Mouse (Mus musculus): ENCODE measurements at regions not wholly inside any gene's neighbourhood (a gene's known extent, or its start where the extent isn't known, plus 50 kb on each side); places are given as distances from the start of the nearest gene placed in this dataset.

DNA sequence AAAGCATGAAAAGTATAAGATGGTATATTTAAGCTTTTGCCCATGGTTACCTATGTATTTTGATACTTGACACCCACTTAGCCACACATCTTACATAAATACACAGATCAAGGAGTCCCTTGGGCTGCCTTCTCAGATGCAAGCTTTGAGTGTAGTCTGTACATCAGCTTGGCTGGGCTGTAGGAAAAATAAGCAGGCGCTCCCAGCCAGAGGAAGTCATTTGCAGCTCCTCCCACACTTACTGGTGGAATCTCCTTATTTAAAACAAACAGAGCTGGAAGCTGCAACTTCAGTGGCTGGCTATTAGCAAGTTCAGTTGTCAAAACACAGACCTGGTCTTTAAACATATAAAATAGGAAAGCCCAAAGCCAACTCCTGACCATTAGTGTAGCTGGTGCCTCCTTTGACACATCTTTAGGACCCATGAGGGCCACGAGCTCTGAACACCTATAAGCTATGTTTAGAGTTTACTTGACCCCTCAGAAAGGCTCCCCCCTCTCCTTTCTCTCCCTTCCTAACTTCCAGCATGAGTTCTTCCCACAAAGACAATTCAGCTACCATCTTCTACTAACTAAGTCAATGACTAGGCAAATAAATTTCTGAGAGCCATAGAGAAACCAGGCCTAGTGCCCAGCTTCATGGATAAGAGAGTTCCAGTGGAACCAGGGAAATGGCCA, 75.4 kb upstream of the Nepro start:
- Histone ChIP-seq H3K36me3 (ENCODE audit: control insufficient read depth, insufficient read depth, low read length, poor library complexity, severe bottlenecking) (no peaks in the 10 kb centered on the region), H3K4me1 (ENCODE audit: control insufficient read depth in 2 of 2, insufficient read depth in 2 of 2, low read length in 2 of 2, poor library complexity in 1 of 2) (no peaks in the 10 kb centered on the region), H3K9me3 (ENCODE audit: control insufficient read depth, insufficient read depth, low read depth, low read length) (no peaks in the 10 kb centered on the region), H3K9ac (ENCODE audit: insufficient read depth, low read depth, low read length, poor library complexity, severe bottlenecking) (no peak overlapping the region), H3K27ac (ENCODE audit: insufficient read depth, low read depth, low read length, poor library complexity, severe bottlenecking) (no peak overlapping the region), H3K4me3 (ENCODE audit: insufficient read depth in 1 of 2, low read depth in 1 of 2, low read length in 2 of 2, poor library complexity in 1 of 2, severe bottlenecking in 1 of 2) (no peak overlapping the region)
- in situ Hi-C loops (cut with MboI; ENCODE audit: low sequenced_read_pairs in 2 of 2, unreplicated experiment in 2 of 2) = no loop called here
- DNase-seq (ENCODE audit: low read depth, low spot score) = no peak
- no peak for TF ChIP-seq MAFK (IDR thresholded peaks at IDR 0.05; ENCODE audit: insufficient read depth, low read depth, low read length)
- TF ChIP-seq ZNF384 (IDR thresholded peaks at IDR 0.05; ENCODE audit: low read depth, low read length) = no peak
- TF ChIP-seq ZC3H11A (IDR thresholded peaks at IDR 0.05; ENCODE audit: borderline replicate concordance, low read depth, low read length) = no peak
- no peak for TF ChIP-seq HCFC1 (IDR thresholded peaks at IDR 0.05; ENCODE audit: borderline replicate concordance, insufficient read depth, low read length)
- TF ChIP-seq CHD2 (IDR thresholded peaks at IDR 0.05; ENCODE audit: low read depth, low read length) = no peak

- H3K9me3 ChIP-seq (ENCODE audit: control insufficient read depth, insufficient read depth, low read depth, low read length) = no peaks in the 10 kb centered on the region
- DNase-seq (ENCODE audit: low read depth, low spot score) = no peak
- H3K4me3 ChIP-seq (ENCODE audit: insufficient read depth in 1 of 2, low read depth in 1 of 2, low read length in 2 of 2, poor library complexity in 1 of 2, severe bottlenecking in 1 of 2) = no peak overlapping the region
- in situ Hi-C loops (cut with MboI; ENCODE audit: low sequenced_read_pairs in 2 of 2, unreplicated experiment in 2 of 2) = no loop called here
- no peak overlapping the region for H3K9ac ChIP-seq (ENCODE audit: insufficient read depth, low read depth, low read length, poor library complexity, severe bottlenecking)
- H3K27ac ChIP-seq (ENCODE audit: insufficient read depth, low read depth, low read length, poor library complexity, severe bottlenecking) = no peak overlapping the region
- TF ChIP-seq CHD2 (IDR thresholded peaks at IDR 0.05; ENCODE audit: low read depth, low read length) (no peak), ZC3H11A (IDR thresholded peaks at IDR 0.05; ENCODE audit: borderline replicate concordance, low read depth, low read length) (no peak), MAFK (IDR thresholded peaks at IDR 0.05; ENCODE audit: insufficient read depth, low read depth, low read length) (no peak), HCFC1 (IDR thresholded peaks at IDR 0.05; ENCODE audit: borderline replicate concordance, insufficient read depth, low read length) (no peak), ZNF384 (IDR thresholded peaks at IDR 0.05; ENCODE audit: low read depth, low read length) (no peak)
- no peaks in the 10 kb centered on the region for H3K4me1 ChIP-seq (ENCODE audit: control insufficient read depth in 2 of 2, insufficient read depth in 2 of 2, low read length in 2 of 2, poor library complexity in 1 of 2)
- H3K36me3 ChIP-seq (ENCODE audit: control insufficient read depth, insufficient read depth, low read length, poor library complexity, severe bottlenecking) = no peaks in the 10 kb centered on the region
These were observed 80.1 kb upstream of the Nepro start for GRCm38 (mm10) chr16:44643992-44644391.

DNA sequence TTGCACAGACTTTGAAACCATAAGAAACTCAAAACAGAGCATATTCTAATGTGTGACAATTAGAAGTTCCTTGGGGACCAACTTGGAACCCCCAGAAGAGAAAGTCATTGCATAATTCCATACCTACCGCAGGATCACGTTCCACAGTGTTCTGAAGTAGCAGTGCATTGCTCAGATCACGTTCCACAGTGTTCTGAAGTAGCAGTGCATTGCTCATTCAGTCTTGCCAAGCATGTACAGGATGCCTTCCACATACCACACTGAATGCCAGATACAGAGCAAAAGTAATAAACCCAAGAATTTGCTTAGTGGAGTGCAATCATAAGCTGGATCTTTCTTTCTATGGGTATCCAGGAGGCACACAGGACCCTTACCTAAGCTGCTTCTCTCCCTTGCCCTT, 78.4 kb upstream of the Boc start:
- no peak for TF ChIP-seq HCFC1 (IDR thresholded peaks at IDR 0.05; ENCODE audit: borderline replicate concordance, insufficient read depth, low read length)
- no peak for TF ChIP-seq CHD2 (IDR thresholded peaks at IDR 0.05; ENCODE audit: low read depth, low read length)
- no peak for TF ChIP-seq MAFK (IDR thresholded peaks at IDR 0.05; ENCODE audit: insufficient read depth, low read depth, low read length)
- TF ChIP-seq ZC3H11A (IDR thresholded peaks at IDR 0.05; ENCODE audit: borderline replicate concordance, low read depth, low read length) = no peak
- no peak for TF ChIP-seq ZNF384 (IDR thresholded peaks at IDR 0.05; ENCODE audit: low read depth, low read length)
- in situ Hi-C loops (cut with MboI; ENCODE audit: low sequenced_read_pairs in 2 of 2, unreplicated experiment in 2 of 2) = no loop called here
- H3K4me1 ChIP-seq (ENCODE audit: control insufficient read depth in 2 of 2, insufficient read depth in 2 of 2, low read length in 2 of 2, poor library complexity in 1 of 2) = no peaks in the 10 kb centered on the region
- H3K9me3 ChIP-seq (ENCODE audit: control insufficient read depth, insufficient read depth, low read depth, low read length) = no peaks in the 10 kb centered on the region
- no peak overlapping the region for H3K27ac ChIP-seq (ENCODE audit: insufficient read depth, low read depth, low read length, poor library complexity, severe bottlenecking)
- DNase-seq (ENCODE audit: low read depth, low spot score) = no peak
- H3K4me3 ChIP-seq (ENCODE audit: insufficient read depth in 1 of 2, low read depth in 1 of 2, low read length in 2 of 2, poor library complexity in 1 of 2, severe bottlenecking in 1 of 2) = no peak overlapping the region
- H3K9ac ChIP-seq (ENCODE audit: insufficient read depth, low read depth, low read length, poor library complexity, severe bottlenecking) = no peak overlapping the region
- H3K36me3 ChIP-seq (ENCODE audit: control insufficient read depth, insufficient read depth, low read length, poor library complexity, severe bottlenecking) = no peaks in the 10 kb centered on the region

GRCm38 (mm10) chr16:44634486-44634885, 75.8 kb upstream of the Boc start:
- no peaks in the 10 kb centered on the region for H3K9me3 ChIP-seq (ENCODE audit: control insufficient read depth, insufficient read depth, low read depth, low read length)
- no peak overlapping the region for H3K9ac ChIP-seq (ENCODE audit: insufficient read depth, low read depth, low read length, poor library complexity, severe bottlenecking)
- H3K4me3 ChIP-seq (ENCODE audit: insufficient read depth in 1 of 2, low read depth in 1 of 2, low read length in 2 of 2, poor library complexity in 1 of 2, severe bottlenecking in 1 of 2) = no peak overlapping the region
- no peak overlapping the region for H3K27ac ChIP-seq (ENCODE audit: insufficient read depth, low read depth, low read length, poor library complexity, severe bottlenecking)
- no peak for DNase-seq (ENCODE audit: low read depth, low spot score)
- in situ Hi-C loops (cut with MboI; ENCODE audit: low sequenced_read_pairs in 2 of 2, unreplicated experiment in 2 of 2) = no loop called here
- no peak for TF ChIP-seq HCFC1 (IDR thresholded peaks at IDR 0.05; ENCODE audit: borderline replicate concordance, insufficient read depth, low read length)
- no peak for TF ChIP-seq MAFK (IDR thresholded peaks at IDR 0.05; ENCODE audit: insufficient read depth, low read depth, low read length)
- TF ChIP-seq ZC3H11A (IDR thresholded peaks at IDR 0.05; ENCODE audit: borderline replicate concordance, low read depth, low read length) = no peak
- TF ChIP-seq ZNF384 (IDR thresholded peaks at IDR 0.05; ENCODE audit: low read depth, low read length) = no peak
- TF ChIP-seq CHD2 (IDR thresholded peaks at IDR 0.05; ENCODE audit: low read depth, low read length) = no peak
- H3K36me3 ChIP-seq (ENCODE audit: control insufficient read depth, insufficient read depth, low read length, poor library complexity, severe bottlenecking) = no peaks in the 10 kb centered on the region
- no peaks in the 10 kb centered on the region for H3K4me1 ChIP-seq (ENCODE audit: control insufficient read depth in 2 of 2, insufficient read depth in 2 of 2, low read length in 2 of 2, poor library complexity in 1 of 2)
